Mouse (Mus musculus) hindbrain, postnatal 0 days (tissue): ENCODE measurements around the gene Urb2. TPM values are rescaled to one million over a fixed set of nuclear protein-coding genes. Genes with fewer than 3 reads are reported as not detected.
A peak's percentile ranks its signal among the peaks of the same experiment; 100 is the strongest.
"Not testable (repeated sequence)": the region's sequence is repeated elsewhere in the genome, so short reads cannot be mapped to it uniquely, and the experiment has no call there.

Source experiments
- ATAC-seq: fragments of 200-750 bp; cut with Nextera tagmentation; 2 replicates; pipeline ENCODE4 v1.8.0; 2017; ENCODE audit warnings: mild to moderate bottlenecking, moderate TSS enrichment, moderate library complexity
- DNase-seq: peaks from one replicate; pipeline ENCODE4 v3.0.0-alpha.2; 2015; ENCODE audit warnings: low spot score
- H3K27ac ChIP-seq: fragments of 300-500 bp; sonication (generic); 2 replicates; pipeline ENCODE4 v1.5.1; 2014; ENCODE audit warnings: mild to moderate bottlenecking
- H3K27me3 ChIP-seq: fragments of 300-500 bp; sonication (generic); 2 replicates; pipeline ENCODE4 v1.6.1; 2014; ENCODE audit warnings: low read length, mixed read lengths; ENCODE audit not compliant: insufficient read depth
- H3K36me3 ChIP-seq: fragments of 300-500 bp; sonication (generic); 2 replicates; pipeline ENCODE4 v1.6.1; 2014; ENCODE audit warnings: low read length, mixed read lengths; ENCODE audit not compliant: insufficient read depth
- H3K4me1 ChIP-seq: fragments of 300-500 bp; sonication (generic); 2 replicates; pipeline ENCODE4 v1.6.1; 2014; ENCODE audit warnings: antibody characterized with exemption, low read length, mixed read lengths; ENCODE audit not compliant: insufficient read depth
- H3K4me2 ChIP-seq: fragments of 300-500 bp; sonication (generic); 2 replicates; pipeline ENCODE4 v1.6.1; 2014; ENCODE audit warnings: low read depth, mild to moderate bottlenecking, low read length, moderate library complexity, mixed read lengths
- H3K4me3 ChIP-seq: fragments of 300-500 bp; sonication (generic); 2 replicates; pipeline ENCODE4 v1.5.1; 2014; ENCODE audit warnings: low read length
- H3K9ac ChIP-seq: fragments of 300-500 bp; sonication (generic); replicated peaks from 2 replicates; pipeline ENCODE4 v1.6.1; 2014; ENCODE audit warnings: mild to moderate bottlenecking, low read length, moderate library complexity, mixed read lengths
- H3K9me3 ChIP-seq: fragments of 300-500 bp; sonication (generic); 2 replicates; pipeline ENCODE4 v1.6.1; 2016; ENCODE audit warnings: low read length, mixed read lengths
- CTCF ChIP-seq: IDR thresholded peaks from 2 replicates; pipeline ENCODE4 v1.5.1; 2016; ENCODE audit warnings: antibody characterized with exemption, control low read depth, low read depth
- WGBS: fragments of 180-500 bp; shearing (Covaris S2); extraction: QIAGEN DNeasy Blood & Tissue Kit; methylation state at CpG from one replicate; pipeline ENCODE4 v1.1.7; 2014; 5-methylcytosine and 5-hydroxymethylcytosine counted together
- polyA plus RNA-seq: library from polyadenylated mRNA; unstranded; fragments of >200 nt; fragmentation: Nextera tagmentation; extraction: Ambion mirVana; gene quantifications from 2 replicates; pipeline ENCODE4 v1.2.1, GENCODE M21; 2015
- total RNA-seq: library from RNA; depleted of rRNA; stranded (reverse); fragments of >200 nt; gene quantifications from 2 replicates; pipeline ENCODE4 v1.2.3, GENCODE M21; 2014

The Urb2 gene
- total and polyA plus RNA-seq, 2 experiments from 2014 or later: 1.7 to 13.5 TPM

DNA sequence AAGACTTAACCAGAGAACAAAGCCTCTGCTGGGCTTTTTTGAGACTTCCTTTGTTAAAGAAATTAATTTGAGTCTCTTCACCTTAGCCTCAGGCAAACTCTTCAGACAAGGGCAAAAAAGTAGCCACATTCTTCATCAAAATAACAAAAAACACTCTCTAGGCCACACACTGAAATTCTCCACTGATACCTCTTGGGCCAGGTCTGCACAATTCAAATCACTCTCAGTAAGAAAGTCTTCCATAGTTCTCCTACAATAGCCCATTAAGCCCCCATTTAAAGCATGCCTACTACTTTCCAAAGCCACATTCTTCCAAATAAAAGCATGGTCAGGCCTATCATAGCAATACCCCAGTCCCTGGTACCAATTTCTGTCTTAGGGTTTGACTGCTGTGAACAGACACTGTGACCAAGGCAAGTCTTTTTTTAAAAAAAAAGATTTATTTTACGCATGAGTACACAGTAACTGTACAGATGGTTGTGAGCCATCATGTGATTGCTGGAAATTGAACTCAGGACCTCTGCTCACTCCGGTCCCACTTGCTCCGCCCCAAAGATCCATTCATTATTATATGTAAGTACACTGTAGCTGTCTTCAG lies 9.2 kb upstream of the Urb2 start:
- Histone ChIP-seq H3K36me3 (peaks cover 8% of the 10 kb centered on the region; the same call in 1 of the 2 replicates), H3K4me3 (no peak overlapping the region), H3K9me3 (no peaks in the 10 kb centered on the region), H3K4me2 (no peak overlapping the region), H3K9ac (no peak overlapping the region), H3K27ac (no peak overlapping the region), H3K4me1 (no peaks in the 10 kb centered on the region), H3K27me3 (no peaks in the 10 kb centered on the region)
- TF ChIP-seq CTCF: no peak
- WGBS: 94% methylated on average over 3 of the region's 3 CpGs
- DNase-seq (no peak), ATAC-seq (no peak)

DNA sequence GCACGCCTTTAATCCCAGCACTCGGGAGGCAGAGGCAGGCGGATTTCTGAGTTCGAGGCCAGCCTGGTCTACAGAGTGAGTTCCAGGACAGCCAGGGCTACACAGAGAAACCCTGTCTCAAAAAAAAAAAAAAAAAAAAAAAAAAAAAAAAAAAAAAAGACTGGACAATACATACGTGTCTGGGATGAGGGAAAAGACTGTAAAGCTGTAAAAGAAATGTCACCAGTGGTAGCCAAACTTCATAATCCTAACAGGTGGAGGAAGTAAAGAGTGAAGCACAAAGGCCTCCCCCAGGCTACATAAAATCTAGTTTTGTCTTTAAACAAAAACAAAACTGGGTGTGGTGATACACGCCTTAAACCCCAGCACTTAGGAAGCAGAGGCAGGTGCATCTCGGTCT lies 7.0 kb upstream of the Urb2 start:
- not testable (repeated sequence) for H3K9me3 ChIP-seq, H3K4me3 ChIP-seq, DNase-seq, H3K4me1 ChIP-seq, H3K27me3 ChIP-seq, H3K9ac ChIP-seq, H3K4me2 ChIP-seq, ATAC-seq, H3K27ac ChIP-seq, H3K36me3 ChIP-seq
- 97% methylated on average over 7 of the region's 7 CpGs for WGBS

DNA sequence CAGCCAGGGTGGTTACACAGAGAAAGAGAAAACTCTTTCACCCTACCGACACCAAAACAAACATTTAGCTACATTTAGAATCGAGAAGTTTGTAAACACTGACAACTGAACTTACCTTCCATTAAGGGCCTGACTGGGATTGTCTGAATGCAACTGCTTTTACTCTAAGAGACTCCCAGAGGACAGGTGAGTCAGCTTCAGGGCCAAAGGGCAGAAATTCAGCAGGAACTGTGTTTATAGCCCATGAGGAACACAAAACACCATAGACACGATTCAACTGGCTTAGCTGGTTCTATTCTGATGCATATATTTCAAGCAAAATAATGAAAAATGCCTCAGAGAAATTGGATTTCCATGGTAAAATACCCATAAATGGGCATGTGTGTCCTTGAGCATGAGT lies 6.6 kb upstream of the Urb2 start:
- 89% methylated on average over 3 of the region's 3 CpGs for WGBS
- ATAC-seq (no peak), DNase-seq (no peak)
- Histone ChIP-seq H3K9ac (no peak overlapping the region), H3K4me3 (no peak overlapping the region), H3K9me3 (no peaks in the 10 kb centered on the region), H3K27me3 (no peaks in the 10 kb centered on the region), H3K4me2 (no peak overlapping the region), H3K4me1 (peaks cover 8% of the 10 kb centered on the region), H3K36me3 (no peaks in the 10 kb centered on the region), H3K27ac (no peak overlapping the region)
- no peak for TF ChIP-seq CTCF

DNA sequence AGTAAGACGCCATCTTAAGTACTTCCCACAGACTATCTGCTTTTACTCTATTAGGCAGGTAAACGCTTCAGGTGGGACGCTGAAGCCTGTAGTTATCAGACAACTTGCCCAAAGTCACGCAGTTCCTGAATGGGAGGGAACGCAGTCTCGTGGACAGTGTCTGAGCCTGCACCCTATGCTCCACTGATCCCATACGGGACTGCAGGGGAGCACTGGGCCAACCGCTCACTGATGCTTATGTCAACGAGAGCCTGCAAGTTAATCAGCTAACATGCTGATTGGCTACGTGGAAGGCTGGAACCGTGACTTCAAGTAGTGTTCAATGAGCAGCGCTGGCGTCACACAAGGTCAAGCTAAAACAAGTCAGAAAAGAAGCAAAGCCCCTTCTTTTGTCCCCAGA lies 1.5 kb upstream of the Urb2 start:
- no peak overlapping the region for H3K9ac ChIP-seq
- H3K36me3 ChIP-seq: 0 out of 2 replicates have a peak, but pooled peaks cover 5% of the 10 kb centered on the region
- H3K4me2 ChIP-seq: peak overlapping the region; percentile 71
- H3K4me3 ChIP-seq: peak overlapping the region; percentile 71
- no peak for DNase-seq
- H3K27me3 ChIP-seq: no peaks in the 10 kb centered on the region
- peaks cover 16% of the 10 kb centered on the region for H3K4me1 ChIP-seq
- no peak overlapping the region for H3K27ac ChIP-seq
- no peak for ATAC-seq
- WGBS: 37% methylated on average over 13 of the region's 13 CpGs
- no peaks in the 10 kb centered on the region for H3K9me3 ChIP-seq
- TF ChIP-seq CTCF: no peak

DNA sequence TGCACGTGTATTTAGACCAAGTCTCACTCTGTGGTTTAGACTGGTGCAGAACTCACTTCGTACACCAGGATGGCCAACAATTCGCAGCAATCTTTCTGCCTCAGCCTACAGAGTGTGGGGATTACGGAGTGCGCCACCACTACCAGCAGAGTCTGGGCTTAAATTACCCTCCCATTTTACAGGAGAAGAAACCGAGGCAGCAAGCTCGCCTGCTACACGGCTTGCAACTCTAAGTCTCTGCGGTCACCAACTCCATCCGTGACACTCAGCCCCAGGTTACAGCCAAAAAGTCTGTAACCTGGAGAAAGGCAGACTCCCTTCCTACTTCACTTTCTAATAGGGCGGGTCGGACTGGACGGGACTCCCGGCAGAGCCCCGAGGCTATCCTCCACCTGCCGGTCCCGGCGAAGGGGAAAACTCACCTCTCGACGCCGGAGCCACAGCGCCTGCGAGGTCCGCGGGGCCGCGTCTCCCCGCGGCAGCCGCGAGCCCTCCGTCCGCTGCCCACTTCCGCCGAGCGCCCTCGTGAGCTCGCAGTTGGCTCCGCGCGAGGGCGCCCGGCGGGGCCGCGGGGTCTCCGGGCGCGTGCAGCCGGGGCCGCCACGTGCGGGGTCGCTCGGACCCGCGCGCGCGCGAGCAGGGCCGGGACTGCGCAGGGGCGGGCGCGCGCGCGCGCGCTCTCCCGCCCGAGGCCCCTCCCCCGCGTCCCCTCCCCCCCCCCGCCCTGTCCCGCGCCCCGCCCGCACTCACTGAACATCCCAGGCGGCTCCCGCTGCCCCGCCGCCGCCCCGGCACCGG lies 670 bp upstream of the Urb2 start:
- Histone ChIP-seq H3K4me3 (peak overlapping the region; percentile 71), H3K27ac (peak overlapping the region; percentile 87), H3K4me2 (peak overlapping the region; percentile 71), H3K4me1 (peaks cover 16% of the 10 kb centered on the region), H3K36me3 (0 out of 2 replicates have a peak, but pooled peaks cover 5% of the 10 kb centered on the region), H3K27me3 (no peaks in the 10 kb centered on the region), H3K9me3 (no peaks in the 10 kb centered on the region), H3K9ac (peak overlapping the region; percentile 72)
- ATAC-seq (peak; percentile 91), DNase-seq (peak; percentile 92)
- 0 out of 2 replicates have a peak, but pooled peaks have one; percentile 28 for TF ChIP-seq CTCF
- 1% methylated on average over 45 of the region's 87 CpGs for WGBS

DNA sequence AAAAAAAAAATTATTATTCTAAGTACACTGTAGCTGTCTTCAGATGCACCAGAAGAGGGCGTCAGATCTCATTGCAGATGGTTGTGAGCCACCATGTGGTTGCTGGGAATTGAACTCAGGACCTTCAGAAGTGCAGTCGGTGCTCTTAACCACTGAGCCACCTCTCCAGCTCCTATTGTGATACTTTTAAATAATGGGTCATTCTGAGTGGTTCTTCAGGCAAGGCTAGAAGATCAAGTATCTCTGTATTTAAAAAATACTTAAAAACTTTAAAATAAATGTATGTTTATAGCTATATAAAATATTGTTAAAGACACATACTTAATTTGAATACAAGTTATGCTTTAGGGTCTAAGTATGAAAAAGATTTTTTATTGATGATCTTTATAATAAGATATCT lies 5.0 kb downstream of the Urb2 start:
- H3K4me1 ChIP-seq, H3K9me3 ChIP-seq, H3K27ac ChIP-seq, ATAC-seq, H3K4me3 ChIP-seq, H3K4me2 ChIP-seq, H3K27me3 ChIP-seq, H3K9ac ChIP-seq, DNase-seq: not testable (repeated sequence)
- 83% methylated on average over 2 of the region's 2 CpGs for WGBS
- H3K36me3 ChIP-seq: peaks cover 40% of the 10 kb centered on the region

DNA sequence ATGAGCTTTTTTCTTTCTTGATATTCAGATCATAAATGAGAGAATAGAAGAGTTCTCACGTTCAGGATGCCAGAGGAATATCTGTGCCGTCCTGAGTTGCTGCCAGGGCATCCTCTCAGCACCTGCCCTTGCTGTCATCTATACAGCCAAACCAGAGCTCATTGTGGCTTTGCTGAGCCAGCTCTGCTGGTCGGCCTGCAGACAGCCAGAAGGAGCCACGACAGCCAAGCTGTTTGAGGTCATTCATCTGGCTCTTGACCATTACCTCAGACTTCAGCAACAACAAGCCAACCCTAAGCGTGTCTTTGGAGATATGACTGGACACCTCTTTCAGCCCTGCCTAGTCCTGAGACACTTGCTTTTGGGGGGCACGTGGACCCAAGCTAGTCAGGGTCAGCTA lies 6.5 kb downstream of the Urb2 start:
- DNase-seq: no peak

More for the DNA sequence above, 6.5 kb downstream of the Urb2 start:
- TF ChIP-seq CTCF: no peak
- H3K4me2 ChIP-seq: no peak overlapping the region
- H3K27ac ChIP-seq: no peak overlapping the region
- no peaks in the 10 kb centered on the region for H3K4me1 ChIP-seq
- H3K9me3 ChIP-seq: no peaks in the 10 kb centered on the region
- WGBS: 83% methylated on average over 6 of the region's 6 CpGs
- peaks cover 45% of the 10 kb centered on the region for H3K36me3 ChIP-seq
- H3K9ac ChIP-seq: no peak overlapping the region
- H3K27me3 ChIP-seq: no peaks in the 10 kb centered on the region
- ATAC-seq: no peak
- no peak overlapping the region for H3K4me3 ChIP-seq
